Mouse (Mus musculus): Measurements from ENCODE around the gene Ppp2r2c. TPM values are rescaled to one million over a fixed set of nuclear protein-coding genes. Genes with fewer than 3 reads are reported as not detected.
"Not testable (repeated sequence)": the region's sequence is repeated elsewhere in the genome, so short reads cannot be mapped to it uniquely, and the experiment has no call there.

Ppp2r2c gene
- polyA plus RNA-seq, 2 experiments, result not detected

DNA sequence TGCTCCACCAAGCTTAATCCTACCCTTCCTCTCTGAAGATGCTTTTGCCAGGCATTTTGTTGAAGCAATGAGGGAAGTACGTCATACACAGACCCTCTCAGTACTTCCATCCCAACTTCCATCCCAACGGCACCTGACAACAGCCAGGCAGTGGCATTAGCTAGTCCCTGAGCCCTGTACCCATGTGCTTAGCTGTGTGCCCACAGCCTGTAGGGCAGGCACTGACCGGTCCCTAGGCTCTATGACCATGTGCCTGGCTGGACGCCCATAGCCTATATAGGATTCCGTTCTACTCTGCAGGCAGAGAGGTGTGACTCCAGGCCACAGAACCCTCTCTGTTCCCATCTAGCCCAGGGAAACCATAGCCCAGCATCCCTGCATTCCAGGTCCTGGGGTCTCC is 69.7 kb downstream of the Ppp2r2c start:
- H3K4me2 ChIP-seq (ENCODE audit: low read depth), result no peak overlapping the region
- H3K36me3 ChIP-seq (replicated peaks; ENCODE audit: control insufficient read depth, insufficient read depth, low read depth), result no peaks in the 10 kb centered on the region
- no peaks in the 10 kb centered on the region for H3K27me3 ChIP-seq (ENCODE audit: control insufficient read depth, insufficient read depth, low read length)
- no peak overlapping the region for H3K27ac ChIP-seq
- ATAC-seq (ENCODE audit: insufficient read depth), result no peak
- no peak overlapping the region for H3K9ac ChIP-seq (replicated peaks)
- TF ChIP-seq CTCF (IDR thresholded peaks at IDR 0.05; ENCODE audit: low read depth), result no peak
- TF ChIP-seq EP300 (IDR thresholded peaks at IDR 0.05; ENCODE audit: low read depth), result no peak
- no peak for DNase-seq (ENCODE audit: low read depth in 3 of 3, low spot score in 3 of 3)
- WGBS (ENCODE audit: insufficient replicate concordance), result 62% methylated on average over 5 of the region's 5 CpGs
- H3K4me1 ChIP-seq (replicated peaks; ENCODE audit: control insufficient read depth in 2 of 2, insufficient read depth in 2 of 2, low read length in 1 of 2), result no peaks in the 10 kb centered on the region
- H3K9me3 ChIP-seq (ENCODE audit: control insufficient read depth, low read length), result no peaks in the 10 kb centered on the region
- no peak overlapping the region for H3K4me3 ChIP-seq (ENCODE audit: insufficient read depth in 1 of 2, low read depth in 2 of 2, low read length in 2 of 2)

- ATAC-seq (ENCODE audit: insufficient read depth), result not testable (repeated sequence)
- WGBS (ENCODE audit: insufficient replicate concordance), result 48% methylated on average over 2 of the region's 2 CpGs
Observed at GRCm38 (mm10) chr5:36938991-36939390, 70.7 kb downstream of the Ppp2r2c start.

DNA sequence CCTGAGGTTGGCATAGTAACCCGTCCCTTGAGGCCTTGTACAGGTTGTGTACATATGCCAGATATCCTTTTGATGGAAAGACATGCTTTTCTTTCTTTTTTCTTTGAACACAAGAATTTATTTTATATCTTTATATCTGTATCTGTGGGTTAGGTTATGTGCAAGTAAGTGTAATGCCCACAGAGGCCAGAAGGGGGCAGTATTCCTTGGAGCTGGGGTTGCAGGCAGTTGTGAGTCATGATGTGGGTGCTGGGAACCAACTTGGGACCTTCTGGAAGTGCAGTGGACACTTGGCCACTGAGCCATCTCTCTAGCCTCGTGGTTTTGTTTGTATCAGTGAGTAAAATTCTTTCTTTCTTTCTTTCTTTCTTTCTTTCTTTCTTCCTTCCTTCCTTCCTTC is 74.1 kb downstream of the Ppp2r2c start:
- Histone ChIP-seq H3K36me3 (replicated peaks; ENCODE audit: control insufficient read depth, insufficient read depth, low read depth) (no peaks in the 10 kb centered on the region), H3K4me2 (ENCODE audit: low read depth) (no peak overlapping the region), H3K27me3 (ENCODE audit: control insufficient read depth, insufficient read depth, low read length) (no peaks in the 10 kb centered on the region), H3K9ac (replicated peaks) (no peak overlapping the region), H3K4me1 (replicated peaks; ENCODE audit: control insufficient read depth in 2 of 2, insufficient read depth in 2 of 2, low read length in 1 of 2) (no peaks in the 10 kb centered on the region), H3K4me3 (ENCODE audit: insufficient read depth in 1 of 2, low read depth in 2 of 2, low read length in 2 of 2) (no peak overlapping the region), H3K27ac (no peak overlapping the region), H3K9me3 (ENCODE audit: control insufficient read depth, low read length) (no peaks in the 10 kb centered on the region)
- no peak for ATAC-seq (ENCODE audit: insufficient read depth)
- TF ChIP-seq EP300 (IDR thresholded peaks at IDR 0.05; ENCODE audit: low read depth) (no peak), CTCF (IDR thresholded peaks at IDR 0.05; ENCODE audit: low read depth) (peak; percentile 50)
- 53% methylated on average over 2 of the region's 2 CpGs for WGBS (ENCODE audit: insufficient replicate concordance)
- no peak for DNase-seq (ENCODE audit: low read depth in 3 of 3, low spot score in 3 of 3)

More at GRCm38 (mm10) chr5:36938991-36939390, 70.7 kb downstream of the Ppp2r2c start:
- H3K9ac ChIP-seq (replicated peaks); H3K27me3 ChIP-seq (ENCODE audit: control insufficient read depth, insufficient read depth, low read length); H3K4me1 ChIP-seq (replicated peaks; ENCODE audit: control insufficient read depth in 2 of 2, insufficient read depth in 2 of 2, low read length in 1 of 2); H3K27ac ChIP-seq; H3K4me2 ChIP-seq (ENCODE audit: low read depth); H3K4me3 ChIP-seq (ENCODE audit: insufficient read depth in 1 of 2, low read depth in 2 of 2, low read length in 2 of 2); DNase-seq (ENCODE audit: low read depth in 3 of 3, low spot score in 3 of 3); H3K36me3 ChIP-seq (replicated peaks; ENCODE audit: control insufficient read depth, insufficient read depth, low read depth); H3K9me3 ChIP-seq (ENCODE audit: control insufficient read depth, low read length): not testable (repeated sequence)

- Histone ChIP-seq H3K27ac (no peak overlapping the region), H3K27me3 (ENCODE audit: control insufficient read depth, insufficient read depth, low read length) (no peaks in the 10 kb centered on the region), H3K36me3 (replicated peaks; ENCODE audit: control insufficient read depth, insufficient read depth, low read depth) (no peaks in the 10 kb centered on the region), H3K4me3 (ENCODE audit: insufficient read depth in 1 of 2, low read depth in 2 of 2, low read length in 2 of 2) (no peak overlapping the region), H3K4me1 (replicated peaks; ENCODE audit: control insufficient read depth in 2 of 2, insufficient read depth in 2 of 2, low read length in 1 of 2) (no peaks in the 10 kb centered on the region), H3K9ac (replicated peaks) (no peak overlapping the region), H3K4me2 (ENCODE audit: low read depth) (no peak overlapping the region), H3K9me3 (ENCODE audit: control insufficient read depth, low read length) (no peaks in the 10 kb centered on the region)
- no peak for TF ChIP-seq CTCF (IDR thresholded peaks at IDR 0.05; ENCODE audit: low read depth)
- no peak for TF ChIP-seq EP300 (IDR thresholded peaks at IDR 0.05; ENCODE audit: low read depth)
- WGBS (ENCODE audit: insufficient replicate concordance), result 45% methylated on average over 5 of the region's 5 CpGs
- DNase-seq (ENCODE audit: low read depth in 3 of 3, low spot score in 3 of 3) (no peak), ATAC-seq (ENCODE audit: insufficient read depth) (no peak)
Observed at GRCm38 (mm10) chr5:36944552-36944951, 76.2 kb downstream of the Ppp2r2c start.

GRCm38 (mm10) chr5:36945102-36945701 is 76.9 kb downstream of the Ppp2r2c start:
- no peaks in the 10 kb centered on the region for H3K4me1 ChIP-seq (replicated peaks; ENCODE audit: control insufficient read depth in 2 of 2, insufficient read depth in 2 of 2, low read length in 1 of 2)
- DNase-seq (ENCODE audit: low read depth in 3 of 3, low spot score in 3 of 3) (no peak), ATAC-seq (ENCODE audit: insufficient read depth) (no peak)
- H3K27me3 ChIP-seq (ENCODE audit: control insufficient read depth, insufficient read depth, low read length), result no peaks in the 10 kb centered on the region
- H3K36me3 ChIP-seq (replicated peaks; ENCODE audit: control insufficient read depth, insufficient read depth, low read depth), result no peaks in the 10 kb centered on the region
- 35% methylated on average over 8 of the region's 8 CpGs for WGBS (ENCODE audit: insufficient replicate concordance)
- TF ChIP-seq EP300 (IDR thresholded peaks at IDR 0.05; ENCODE audit: low read depth) (no peak), CTCF (IDR thresholded peaks at IDR 0.05; ENCODE audit: low read depth) (no peak)
- H3K9ac ChIP-seq (replicated peaks), result no peak overlapping the region
- H3K9me3 ChIP-seq (ENCODE audit: control insufficient read depth, low read length), result no peaks in the 10 kb centered on the region
- no peak overlapping the region for H3K4me3 ChIP-seq (ENCODE audit: insufficient read depth in 1 of 2, low read depth in 2 of 2, low read length in 2 of 2)
- H3K27ac ChIP-seq, result no peak overlapping the region
- H3K4me2 ChIP-seq (ENCODE audit: low read depth), result no peak overlapping the region

Measured in liver, embryonic 14.5 days (tissue).